Mouse (Mus musculus) intestine, embryonic 14.5 days (tissue): ENCODE data around the gene Emg1. TPM values are rescaled to one million over a fixed set of nuclear protein-coding genes. Genes with fewer than 3 reads are reported as not detected.

Experiments
- ATAC-seq: fragments of 200-750 bp; cut with Nextera tagmentation; replicated peaks from 2 replicates; pipeline ENCODE4 v1.8.0; 2017; ENCODE audit warnings: low read depth, moderate number of reproducible peaks, moderate TSS enrichment, moderate library complexity; ENCODE audit not compliant: low FRiP score, low TSS enrichment
- DNase-seq: peaks from one replicate; pipeline ENCODE4 v3.0.0-alpha.2; 2018; ENCODE audit warnings: low spot score
- H3K27ac ChIP-seq: fragments of 300-500 bp; sonication (generic); 2 replicates; pipeline ENCODE4 v1.5.1; 2014; ENCODE audit warnings: low read depth, mild to moderate bottlenecking, control low read depth
- H3K27me3 ChIP-seq: fragments of 300-500 bp; sonication (generic); replicated peaks from 2 replicates; pipeline ENCODE4 v1.6.1; 2014; ENCODE audit warnings: low read length, control low read depth; ENCODE audit not compliant: control insufficient read depth, insufficient read depth
- H3K36me3 ChIP-seq: fragments of 300-500 bp; sonication (generic); 2 replicates; pipeline ENCODE4 v1.6.1; 2014; ENCODE audit warnings: low read length, control low read depth; ENCODE audit not compliant: control insufficient read depth, insufficient read depth
- H3K4me1 ChIP-seq: fragments of 300-500 bp; sonication (generic); replicated peaks from 2 replicates; pipeline ENCODE4 v1.6.1; 2014; ENCODE audit warnings: low read length, control low read depth, mixed read lengths; ENCODE audit not compliant: control insufficient read depth, insufficient read depth
- H3K4me2 ChIP-seq: fragments of 300-500 bp; sonication (generic); 2 replicates; pipeline ENCODE4 v1.6.1; 2014; ENCODE audit warnings: low read length
- H3K4me3 ChIP-seq: fragments of 300-500 bp; sonication (generic); 2 replicates; pipeline ENCODE4 v1.5.1; 2014; ENCODE audit warnings: low read depth, low read length, control low read depth, mixed read lengths
- H3K9ac ChIP-seq: fragments of 300-500 bp; sonication (generic); 2 replicates; pipeline ENCODE4 v1.6.1; 2014; ENCODE audit warnings: mild to moderate bottlenecking, low read length
- H3K9me3 ChIP-seq: fragments of 300-500 bp; sonication (generic); 2 replicates; pipeline ENCODE4 v1.6.1; 2016; ENCODE audit warnings: low read length, control low read depth; ENCODE audit not compliant: control insufficient read depth
- WGBS: fragments of 180-500 bp; shearing (Covaris S2); extraction: QIAGEN DNeasy Blood & Tissue Kit; methylation state at CpG from one replicate; pipeline ENCODE4 v1.1.7; 2014; 5-methylcytosine and 5-hydroxymethylcytosine counted together
- polyA plus RNA-seq: library from polyadenylated mRNA; unstranded; fragments of >200 nt; fragmentation: Nextera tagmentation; extraction: Ambion mirVana; gene quantifications from 2 replicates; pipeline ENCODE4 v1.2.1, GENCODE M21; 2014

Emg1 gene
- polyA plus RNA-seq, 1 experiment from 2014 or later: 248 TPM

- Histone ChIP-seq H3K36me3 (no peaks in the 10 kb centered on the region), H3K9ac (no peak overlapping the region), H3K4me2 (no peak overlapping the region), H3K27me3 (no peaks in the 10 kb centered on the region), H3K27ac (no peak overlapping the region), H3K9me3 (no peaks in the 10 kb centered on the region), H3K4me3 (no peak overlapping the region), H3K4me1 (peaks cover 12% of the 10 kb centered on the region; the same call in 1 of the 2 replicates)
- ATAC-seq (no peak), DNase-seq (no peak)
- 95% methylated on average over 3 of the region's 3 CpGs for WGBS
These were observed 22.4 kb upstream of the Emg1 start for GRCm38 (mm10) chr6:124734417-124734816.

- H3K36me3 ChIP-seq: no peaks in the 10 kb centered on the region
- DNase-seq: no peak
- H3K9ac ChIP-seq: no peak overlapping the region
- H3K9me3 ChIP-seq: no peaks in the 10 kb centered on the region
- H3K4me3 ChIP-seq: no peak overlapping the region
- no peaks in the 10 kb centered on the region for H3K27me3 ChIP-seq
- 55% methylated on average over 19 of the region's 19 CpGs for WGBS
- ATAC-seq: peak; percentile 12; the same call in 1 of the 2 replicates
- no peak overlapping the region for H3K27ac ChIP-seq
- no peaks in the 10 kb centered on the region for H3K4me1 ChIP-seq
- no peak overlapping the region for H3K4me2 ChIP-seq
These were observed 20.7 kb upstream of the Emg1 start for GRCm38 (mm10) chr6:124732476-124733370.

GRCm38 (mm10) chr6:124731038-124731437 lies 19.1 kb upstream of the Emg1 start:
- Histone ChIP-seq H3K9ac (no peak overlapping the region), H3K4me3 (no peak overlapping the region), H3K4me1 (no peaks in the 10 kb centered on the region), H3K9me3 (no peaks in the 10 kb centered on the region), H3K27me3 (no peaks in the 10 kb centered on the region), H3K36me3 (no peaks in the 10 kb centered on the region), H3K27ac (no peak overlapping the region), H3K4me2 (no peak overlapping the region)
- ATAC-seq (no peak), DNase-seq (no peak)
- WGBS: 80% methylated on average over 7 of the region's 7 CpGs

- Histone ChIP-seq H3K9ac (no peak overlapping the region), H3K27me3 (no peaks in the 10 kb centered on the region), H3K4me2 (no peak overlapping the region), H3K36me3 (no peaks in the 10 kb centered on the region), H3K9me3 (no peaks in the 10 kb centered on the region), H3K4me3 (no peak overlapping the region), H3K27ac (no peak overlapping the region), H3K4me1 (no peaks in the 10 kb centered on the region)
- no peak for ATAC-seq
- DNase-seq: no peak
- WGBS: 85% methylated on average over 8 of the region's 8 CpGs
These were observed 18.1 kb upstream of the Emg1 start for GRCm38 (mm10) chr6:124729850-124730705.

- 87% methylated on average over 10 of the region's 10 CpGs for WGBS
- no peaks in the 10 kb centered on the region for H3K4me1 ChIP-seq
- no peaks in the 10 kb centered on the region for H3K9me3 ChIP-seq
- no peak overlapping the region for H3K27ac ChIP-seq
- ATAC-seq (no peak), DNase-seq (no peak)
- no peaks in the 10 kb centered on the region for H3K27me3 ChIP-seq
- H3K36me3 ChIP-seq: no peaks in the 10 kb centered on the region
- no peak overlapping the region for H3K4me2 ChIP-seq
- no peak overlapping the region for H3K9ac ChIP-seq
- H3K4me3 ChIP-seq: no peak overlapping the region
These were observed 16.6 kb upstream of the Emg1 start for GRCm38 (mm10) chr6:124728621-124729020.

- ATAC-seq (no peak), DNase-seq (no peak)
- no peak overlapping the region for H3K4me2 ChIP-seq
- WGBS: 87% methylated on average over 10 of the region's 10 CpGs
- H3K9ac ChIP-seq: no peak overlapping the region
- no peaks in the 10 kb centered on the region for H3K36me3 ChIP-seq
- H3K27me3 ChIP-seq: no peaks in the 10 kb centered on the region
- H3K27ac ChIP-seq: no peak overlapping the region
- H3K9me3 ChIP-seq: no peaks in the 10 kb centered on the region
- no peaks in the 10 kb centered on the region for H3K4me1 ChIP-seq
- H3K4me3 ChIP-seq: no peak overlapping the region
These were observed 12.5 kb upstream of the Emg1 start for GRCm38 (mm10) chr6:124724472-124724871.

- Histone ChIP-seq H3K4me3 (no peak overlapping the region), H3K9ac (no peak overlapping the region), H3K4me2 (no peak overlapping the region), H3K4me1 (no peaks in the 10 kb centered on the region), H3K36me3 (no peaks in the 10 kb centered on the region), H3K27ac (no peak overlapping the region), H3K27me3 (no peaks in the 10 kb centered on the region), H3K9me3 (no peaks in the 10 kb centered on the region)
- 75% methylated on average over 8 of the region's 8 CpGs for WGBS
- DNase-seq (no peak), ATAC-seq (no peak)
These were observed 11.6 kb upstream of the Emg1 start for GRCm38 (mm10) chr6:124723541-124723940.

- ATAC-seq: no peak
- WGBS: 85% methylated on average over 6 of the region's 6 CpGs
- Histone ChIP-seq H3K27me3 (no peaks in the 10 kb centered on the region), H3K9me3 (no peaks in the 10 kb centered on the region), H3K36me3 (no peaks in the 10 kb centered on the region), H3K4me2 (no peak overlapping the region), H3K27ac (no peak overlapping the region), H3K4me1 (no peaks in the 10 kb centered on the region), H3K9ac (no peak overlapping the region), H3K4me3 (no peak overlapping the region)
- DNase-seq: no peak
These were observed 11.0 kb upstream of the Emg1 start for GRCm38 (mm10) chr6:124722876-124723473.
